Mouse (Mus musculus) kidney, embryonic 14.5 days (tissue): ENCODE measurements around the gene Fstl4. TPM values are rescaled to one million over a fixed set of nuclear protein-coding genes. Genes with fewer than 3 reads are reported as not detected.

Experiments
- ATAC-seq: fragments of 200-750 bp; cut with Nextera tagmentation; 2 replicates; pipeline ENCODE4 v1.8.0; 2017; ENCODE audit warnings: moderate number of reproducible peaks, mild to moderate bottlenecking, moderate TSS enrichment, moderate library complexity; ENCODE audit not compliant: low FRiP score, low TSS enrichment
- H3K27ac ChIP-seq: fragments of 300-500 bp; sonication (generic); 2 replicates; pipeline ENCODE4 v1.5.1; 2014; ENCODE audit warnings: low read depth, mild to moderate bottlenecking, low read length, moderate library complexity, mixed read lengths
- H3K27me3 ChIP-seq: fragments of 300-500 bp; sonication (generic); 2 replicates; pipeline ENCODE4 v1.6.1; 2014; ENCODE audit warnings: mild to moderate bottlenecking, low read length; ENCODE audit not compliant: control insufficient read depth, insufficient read depth
- H3K36me3 ChIP-seq: fragments of 300-500 bp; sonication (generic); 2 replicates; pipeline ENCODE4 v1.6.1; 2014; ENCODE audit warnings: low read length, mixed read lengths; ENCODE audit not compliant: control insufficient read depth, insufficient read depth
- H3K4me1 ChIP-seq: fragments of 300-500 bp; sonication (generic); 2 replicates; pipeline ENCODE4 v1.6.1; 2014; ENCODE audit warnings: low read length, mixed read lengths; ENCODE audit not compliant: control insufficient read depth, insufficient read depth
- H3K4me2 ChIP-seq: fragments of 300-500 bp; sonication (generic); replicated peaks from 2 replicates; pipeline ENCODE4 v1.6.1; 2014; ENCODE audit warnings: low read depth, mild to moderate bottlenecking, low read length
- H3K4me3 ChIP-seq: fragments of 300-500 bp; sonication (generic); 2 replicates; pipeline ENCODE4 v1.5.1; 2014; ENCODE audit warnings: mild to moderate bottlenecking, low read length
- H3K9ac ChIP-seq: fragments of 300-500 bp; sonication (generic); 2 replicates; pipeline ENCODE4 v1.6.1; 2014; ENCODE audit warnings: low read depth, mild to moderate bottlenecking, low read length, moderate library complexity
- H3K9me3 ChIP-seq: fragments of 300-500 bp; sonication (generic); 2 replicates; pipeline ENCODE4 v1.6.1; 2016; ENCODE audit warnings: low read length; ENCODE audit not compliant: control insufficient read depth
- WGBS: fragments of 180-500 bp; shearing (Covaris S2); extraction: QIAGEN DNeasy Blood & Tissue Kit; methylation state at CpG from one replicate; pipeline ENCODE4 v1.1.7; 2014; 5-methylcytosine and 5-hydroxymethylcytosine counted together
- polyA plus RNA-seq: library from polyadenylated mRNA; unstranded; fragments of >200 nt; fragmentation: Nextera tagmentation; extraction: Ambion mirVana; gene quantifications from 2 replicates; pipeline ENCODE4 v1.2.1, GENCODE M21; 2014

Fstl4 gene
- polyA plus RNA-seq, 1 experiment from 2014 or later, result 1.6 TPM

DNA sequence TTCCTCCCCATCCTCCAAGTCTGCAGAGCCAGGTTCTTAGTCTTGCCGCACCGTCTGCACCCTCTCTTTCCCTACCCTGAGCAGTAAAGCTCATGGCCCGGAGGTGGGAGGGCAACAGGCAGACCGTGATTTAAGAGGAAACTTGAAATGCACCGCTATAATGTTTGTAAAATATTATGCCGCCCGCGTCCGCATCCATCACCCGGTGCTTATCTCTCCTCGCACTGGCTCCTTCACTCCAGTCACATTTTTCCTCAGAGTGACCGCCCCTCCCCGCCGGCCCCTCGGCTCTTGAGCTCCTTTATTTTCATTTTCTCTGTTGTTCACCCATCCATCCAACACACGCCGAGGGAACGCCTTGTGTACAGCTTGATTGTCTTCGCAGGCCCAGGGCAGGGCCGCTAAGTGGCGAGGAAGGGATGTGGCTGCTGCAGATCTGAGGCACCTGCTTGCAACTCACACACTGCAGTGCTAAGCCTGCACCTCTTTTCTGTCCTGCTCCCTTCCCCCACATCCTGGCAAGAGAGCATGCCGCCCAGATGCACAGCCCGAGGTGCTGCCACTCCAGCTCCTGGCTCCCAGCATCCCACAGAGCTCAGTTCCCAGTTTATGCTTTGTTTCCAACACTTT lies 368.1 kb downstream of the Fstl4 start:
- peak overlapping the region; percentile 10 for H3K4me3 ChIP-seq
- WGBS, result 18% methylated on average over 23 of the region's 23 CpGs
- no peak for ATAC-seq

GRCm38 (mm10) chr11:53136371-53136770 lies 371.9 kb downstream of the Fstl4 start:
- 76% methylated on average over 11 of the region's 11 CpGs for WGBS
- Histone ChIP-seq H3K4me3 (no peak overlapping the region), H3K36me3 (no peaks in the 10 kb centered on the region), H3K4me2 (no peak overlapping the region), H3K27me3 (no peaks in the 10 kb centered on the region), H3K9ac (no peak overlapping the region), H3K9me3 (no peaks in the 10 kb centered on the region), H3K4me1 (peaks cover 5% of the 10 kb centered on the region), H3K27ac (no peak overlapping the region)
- no peak for ATAC-seq

More for the DNA sequence above, 368.1 kb downstream of the Fstl4 start:
- Histone ChIP-seq H3K9me3 (no peaks in the 10 kb centered on the region), H3K9ac (no peak overlapping the region), H3K4me1 (peaks cover 5% of the 10 kb centered on the region), H3K36me3 (no peaks in the 10 kb centered on the region), H3K27ac (no peak overlapping the region), H3K4me2 (peak overlapping the region; percentile 37), H3K27me3 (no peaks in the 10 kb centered on the region)

GRCm38 (mm10) chr11:53137381-53137780 lies 372.9 kb downstream of the Fstl4 start:
- Histone ChIP-seq H3K27me3 (no peaks in the 10 kb centered on the region), H3K27ac (no peak overlapping the region), H3K36me3 (no peaks in the 10 kb centered on the region), H3K9me3 (no peaks in the 10 kb centered on the region), H3K9ac (no peak overlapping the region), H3K4me2 (no peak overlapping the region), H3K4me1 (peaks cover 5% of the 10 kb centered on the region), H3K4me3 (no peak overlapping the region)
- ATAC-seq, result no peak
- WGBS, result 76% methylated on average over 8 of the region's 8 CpGs

DNA sequence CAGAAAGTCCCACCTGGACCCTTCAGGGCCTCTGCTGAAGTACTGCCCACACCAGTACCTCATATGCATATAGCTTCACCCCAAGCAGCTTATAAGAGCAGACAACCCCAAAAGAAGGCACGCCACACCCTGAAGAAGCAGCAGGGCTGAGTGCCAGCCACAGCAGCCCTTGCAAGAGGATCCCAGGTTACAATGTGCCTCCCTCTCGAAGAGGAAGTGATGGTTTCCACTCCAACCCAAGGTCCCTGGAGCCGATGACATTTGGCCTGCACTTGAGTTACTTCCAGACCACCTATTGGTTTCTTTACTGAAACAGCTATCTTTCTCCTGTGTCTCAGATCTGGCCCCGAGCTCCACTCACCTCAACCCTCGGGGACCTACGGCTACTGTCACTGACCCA lies 373.8 kb downstream of the Fstl4 start:
- 84% methylated on average over 6 of the region's 6 CpGs for WGBS
- H3K4me1 ChIP-seq, result no peaks in the 10 kb centered on the region

DNA sequence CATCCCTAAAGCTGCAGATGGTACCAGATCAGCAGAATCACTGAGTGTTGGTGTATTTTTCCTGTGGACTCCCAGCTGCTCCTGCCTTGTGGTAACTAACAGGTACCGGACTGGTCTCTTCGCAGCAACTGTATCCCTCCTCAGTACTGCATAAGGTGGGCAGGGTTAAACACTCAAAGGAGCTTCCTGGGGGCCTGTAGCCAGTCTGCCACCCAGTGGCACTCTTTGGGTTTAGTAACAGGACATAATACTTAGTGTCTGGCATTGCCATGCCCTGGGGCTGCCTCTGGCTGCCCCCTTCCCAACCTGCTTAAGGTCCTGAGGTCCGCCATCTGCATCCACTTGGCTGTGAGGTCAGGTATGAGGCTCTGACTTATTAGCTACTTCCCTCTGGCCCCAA lies 375.2 kb downstream of the Fstl4 start:
- H3K4me3 ChIP-seq, result no peak overlapping the region
- no peak for ATAC-seq
- H3K9ac ChIP-seq, result no peak overlapping the region
- H3K27me3 ChIP-seq, result no peaks in the 10 kb centered on the region
- 84% methylated on average over 3 of the region's 3 CpGs for WGBS
- no peak overlapping the region for H3K27ac ChIP-seq
- no peak overlapping the region for H3K4me2 ChIP-seq
- no peaks in the 10 kb centered on the region for H3K9me3 ChIP-seq
- H3K4me1 ChIP-seq, result no peaks in the 10 kb centered on the region
- no peaks in the 10 kb centered on the region for H3K36me3 ChIP-seq

More for the DNA sequence above, 373.8 kb downstream of the Fstl4 start:
- Histone ChIP-seq H3K27ac (no peak overlapping the region), H3K9ac (no peak overlapping the region), H3K9me3 (no peaks in the 10 kb centered on the region), H3K4me2 (no peak overlapping the region), H3K36me3 (no peaks in the 10 kb centered on the region), H3K4me3 (no peak overlapping the region), H3K27me3 (no peaks in the 10 kb centered on the region)
- ATAC-seq, result no peak

- Histone ChIP-seq H3K4me2 (no peak overlapping the region), H3K4me3 (no peak overlapping the region), H3K4me1 (no peaks in the 10 kb centered on the region), H3K36me3 (no peaks in the 10 kb centered on the region), H3K27ac (no peak overlapping the region), H3K9me3 (no peaks in the 10 kb centered on the region), H3K27me3 (no peaks in the 10 kb centered on the region), H3K9ac (no peak overlapping the region)
- WGBS, result 88% methylated on average over 8 of the region's 8 CpGs
- no peak for ATAC-seq
Measured at GRCm38 (mm10) chr11:53140196-53140595, 375.8 kb downstream of the Fstl4 start.

DNA sequence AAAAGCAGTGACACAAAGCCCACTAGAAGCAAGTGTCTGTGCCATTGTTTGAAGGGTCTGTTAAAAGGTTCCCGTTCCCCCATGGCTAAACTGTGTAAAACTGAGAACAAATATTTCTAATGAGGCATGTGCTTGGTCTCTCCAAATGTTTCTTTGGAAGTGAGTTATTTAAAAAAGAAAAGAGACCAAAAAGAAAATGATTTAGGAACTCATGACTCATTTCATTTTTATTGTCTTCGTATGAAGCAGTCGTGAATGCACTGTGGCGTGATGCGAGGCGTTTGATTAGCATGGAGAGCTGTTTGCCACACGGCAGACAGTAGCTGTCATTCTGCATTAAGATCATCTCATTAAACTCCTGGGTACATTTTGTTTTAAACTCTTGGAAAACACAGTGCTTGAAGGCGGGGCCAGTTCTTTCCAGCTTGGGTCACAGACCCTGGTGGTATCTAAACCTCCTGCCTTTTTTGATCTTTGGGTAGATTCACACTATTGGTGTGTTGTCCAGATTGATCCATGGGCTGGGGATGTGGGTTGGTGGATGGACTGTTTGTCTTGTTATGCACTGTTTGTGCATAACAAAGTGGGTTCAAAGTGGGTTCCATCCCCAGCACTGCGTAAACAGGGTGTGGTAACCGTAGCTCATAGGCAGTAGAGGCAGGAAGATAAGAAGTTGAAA lies 376.4 kb downstream of the Fstl4 start:
- H3K27me3 ChIP-seq, result no peaks in the 10 kb centered on the region
- no peak overlapping the region for H3K4me3 ChIP-seq
- no peaks in the 10 kb centered on the region for H3K4me1 ChIP-seq
- WGBS, result 88% methylated on average over 10 of the region's 10 CpGs
- ATAC-seq, result no peak
- H3K27ac ChIP-seq, result no peak overlapping the region
- H3K4me2 ChIP-seq, result no peak overlapping the region
- no peaks in the 10 kb centered on the region for H3K36me3 ChIP-seq
- H3K9ac ChIP-seq, result no peak overlapping the region
- H3K9me3 ChIP-seq, result no peaks in the 10 kb centered on the region

DNA sequence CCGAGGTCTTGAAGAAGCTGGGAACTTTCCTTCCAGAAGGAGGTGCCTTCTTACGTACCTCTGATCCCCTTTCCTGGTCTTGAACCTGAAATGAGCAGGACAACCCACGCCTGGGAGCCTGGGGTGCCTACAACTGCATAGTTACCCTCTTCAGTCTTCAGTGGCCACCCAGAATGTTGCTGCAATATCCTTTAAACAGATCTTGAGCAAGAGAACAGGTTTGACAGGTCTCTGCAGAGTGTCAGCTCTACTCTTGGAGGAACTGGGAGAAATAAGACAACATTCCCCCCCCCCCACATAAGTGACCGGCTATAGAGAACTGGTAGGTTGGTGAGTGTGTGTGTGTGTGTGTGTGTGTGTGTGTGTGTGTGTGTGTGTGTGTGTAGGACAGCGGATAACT lies 379.1 kb downstream of the Fstl4 start:
- WGBS, result 79% methylated on average over 5 of the region's 5 CpGs
- Histone ChIP-seq H3K4me1 (no peaks in the 10 kb centered on the region), H3K27ac (no peak overlapping the region), H3K4me3 (no peak overlapping the region), H3K9me3 (no peaks in the 10 kb centered on the region), H3K4me2 (no peak overlapping the region), H3K9ac (no peak overlapping the region), H3K27me3 (no peaks in the 10 kb centered on the region), H3K36me3 (no peaks in the 10 kb centered on the region)
- no peak for ATAC-seq

DNA sequence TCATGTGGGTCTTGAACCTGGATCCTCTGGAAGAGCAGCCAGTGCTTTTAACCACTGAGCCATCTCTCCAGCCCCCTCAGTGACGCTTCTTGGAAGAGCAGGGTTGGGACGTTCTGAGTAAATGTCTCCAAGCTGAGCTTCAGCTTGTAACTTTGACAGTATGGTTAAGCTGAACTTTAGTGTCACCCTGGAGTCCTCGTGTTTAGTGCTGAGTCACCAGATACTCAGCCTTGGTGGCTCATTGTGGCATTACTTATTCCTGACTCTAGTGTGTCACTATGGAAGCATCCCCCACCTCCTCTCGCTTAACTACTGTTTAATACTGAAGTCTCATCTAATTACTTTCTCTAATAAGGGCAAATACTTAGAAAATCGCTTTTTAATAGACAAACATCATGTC lies 380.1 kb downstream of the Fstl4 start:
- no peak overlapping the region for H3K27ac ChIP-seq
- no peaks in the 10 kb centered on the region for H3K4me1 ChIP-seq
- no peaks in the 10 kb centered on the region for H3K36me3 ChIP-seq
- no peak overlapping the region for H3K4me3 ChIP-seq
- ATAC-seq, result no peak
- no peak overlapping the region for H3K4me2 ChIP-seq
- H3K9me3 ChIP-seq, result no peaks in the 10 kb centered on the region
- WGBS, result 70% methylated on average over 5 of the region's 5 CpGs
- H3K9ac ChIP-seq, result no peak overlapping the region
- no peaks in the 10 kb centered on the region for H3K27me3 ChIP-seq
